Mouse (Mus musculus) common myeloid progenitor, adult 5-6 weeks (primary cell): ENCODE measurements at regions not wholly inside any gene's neighbourhood (a gene's known extent, or its start where the extent isn't known, plus 50 kb on each side); places are given as distances from the start of the nearest gene placed in this dataset.

Experiments used
- ATAC-seq: replicated peaks from 2 replicates; pipeline ENCODE4 v1.8.0; 2016; ENCODE audit warnings: low read depth, mild to moderate bottlenecking, moderate TSS enrichment, inconsistent platforms; ENCODE audit not compliant: poor library complexity, severe bottlenecking

DNA sequence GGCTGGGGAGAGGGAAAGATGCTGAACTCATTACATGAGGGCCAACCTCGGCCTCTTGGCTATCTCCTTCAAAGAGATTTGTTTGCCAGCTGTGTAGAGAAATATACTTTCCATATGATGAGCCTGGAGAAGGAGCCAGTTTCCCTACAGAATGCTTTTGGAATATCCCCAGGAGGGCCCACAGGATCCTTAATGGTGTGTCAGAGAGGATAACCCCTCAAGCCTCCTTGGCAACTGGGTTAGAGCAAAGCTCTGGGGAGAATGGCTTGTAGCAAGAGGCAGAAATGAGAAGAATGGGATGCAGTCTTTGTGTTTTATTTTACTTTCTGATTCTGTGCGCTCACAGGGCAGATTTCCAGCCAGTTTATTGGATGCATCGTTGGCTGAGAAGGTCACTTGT is 353.9 kb downstream of the Dmrt2 start:
- no peak for ATAC-seq

DNA sequence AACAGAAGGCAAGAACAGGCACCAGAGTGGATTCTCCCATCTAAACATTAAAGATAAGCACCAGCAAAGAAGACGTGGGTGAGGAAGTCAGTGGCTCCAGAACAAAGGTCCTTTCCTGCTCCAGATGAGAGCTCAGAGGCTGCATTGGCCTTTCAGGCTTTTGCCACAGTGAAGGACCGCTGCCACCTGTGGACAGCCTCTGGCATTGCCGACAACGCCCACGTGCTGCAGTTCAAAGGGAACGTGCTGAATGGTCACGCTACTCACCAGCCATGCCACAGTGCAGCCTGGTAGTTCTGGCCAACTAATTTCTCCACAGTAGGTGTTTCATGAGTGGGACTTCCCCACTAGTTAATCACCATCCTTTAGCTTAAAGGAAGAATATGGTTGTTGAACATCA is 365.1 kb downstream of the Dmrt2 start:
- ATAC-seq: peak; percentile 72

DNA sequence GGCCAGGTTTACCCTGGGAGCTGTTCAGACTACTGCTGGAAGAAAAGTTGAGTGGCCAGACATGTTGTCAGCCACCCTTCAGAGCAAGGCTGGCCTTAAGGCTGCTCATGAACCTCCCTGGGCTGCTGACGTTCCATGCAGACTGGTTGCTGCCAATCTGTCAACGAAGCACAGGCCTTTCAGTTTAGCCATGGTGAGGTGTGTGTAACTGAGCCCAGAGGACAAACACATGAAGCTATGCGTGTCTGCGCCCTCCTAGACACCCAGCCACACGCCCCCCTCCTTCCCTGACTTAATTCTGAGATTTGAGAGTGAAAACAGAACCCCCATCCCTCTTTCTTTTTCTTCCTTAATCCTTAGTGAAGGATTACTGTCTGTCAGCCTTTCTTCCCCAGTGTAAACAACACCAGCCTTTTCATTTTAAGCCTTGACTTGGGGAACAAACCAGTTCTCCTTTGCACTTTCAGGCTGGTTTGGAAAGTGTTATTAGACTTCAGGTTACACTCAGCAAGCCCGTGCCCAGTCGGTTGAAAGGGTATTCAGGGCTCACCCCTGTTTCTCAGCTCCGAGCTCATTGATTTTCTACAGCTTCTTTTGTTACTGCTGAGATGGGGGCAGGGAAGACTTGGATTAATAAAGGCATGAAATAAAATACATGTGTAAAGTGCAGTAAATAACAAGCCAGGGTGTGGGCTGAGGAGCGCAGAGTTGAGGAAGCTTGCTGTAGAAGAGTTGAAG is 379.4 kb downstream of the Dmrt2 start:
- ATAC-seq: no peak

DNA sequence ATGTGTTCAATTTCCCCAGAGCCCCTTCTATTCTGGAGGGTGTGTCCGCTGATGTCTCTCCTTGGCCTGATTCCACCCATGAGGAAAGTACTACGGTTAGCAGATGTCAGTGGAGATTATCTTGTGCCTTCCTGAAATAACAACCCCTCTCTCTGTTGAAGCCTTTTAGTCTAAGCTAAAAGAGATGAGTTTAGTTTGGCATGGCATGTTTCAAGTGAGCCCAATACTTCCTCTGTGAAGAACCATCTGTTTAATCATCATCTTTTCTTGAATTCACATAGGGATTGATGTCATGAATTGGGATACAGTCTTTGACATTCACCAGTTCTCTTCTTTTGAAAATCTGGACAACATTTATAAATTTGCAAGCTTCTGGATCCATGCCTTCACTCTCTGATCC is 387.5 kb downstream of the Dmrt2 start:
- ATAC-seq: no peak

DNA sequence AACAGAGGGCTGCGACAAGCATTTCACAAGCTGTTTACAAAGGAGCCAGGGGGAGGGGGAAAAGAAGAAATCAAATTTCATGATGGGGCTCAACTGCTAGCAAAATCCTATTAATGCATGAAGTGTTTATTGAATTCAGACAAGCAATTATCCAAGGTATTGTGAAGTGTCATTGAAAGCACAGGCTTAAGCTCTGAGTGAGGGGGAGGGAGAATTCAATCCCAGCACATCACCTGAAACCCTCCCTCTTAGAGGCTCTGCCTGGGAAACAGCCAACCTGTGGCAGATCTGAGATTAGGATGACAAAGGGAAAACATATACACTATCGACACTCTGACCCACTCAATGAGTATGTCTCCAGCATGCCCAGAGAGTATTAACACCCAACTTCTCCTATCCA is 396.3 kb downstream of the Dmrt2 start:
- ATAC-seq: no peak

DNA sequence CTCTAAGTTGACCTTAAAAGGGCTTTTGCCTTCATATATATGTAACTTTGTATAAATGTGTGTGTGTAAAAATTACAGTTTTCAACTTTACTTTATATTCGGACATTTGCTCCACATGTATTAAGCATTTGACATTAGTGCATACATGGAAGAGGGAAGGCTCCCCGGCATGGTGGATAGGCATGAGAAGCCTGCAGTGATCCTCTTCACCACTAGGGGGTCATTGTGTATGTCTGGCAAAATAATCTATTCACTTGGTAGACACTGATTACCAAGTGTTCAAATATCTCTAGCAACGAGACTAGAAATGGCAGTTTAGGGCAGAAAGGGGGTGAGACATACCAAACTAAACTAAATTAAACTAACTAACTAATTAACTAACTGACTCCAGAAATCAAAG is 397.7 kb downstream of the Dmrt2 start:
- ATAC-seq: no peak

DNA sequence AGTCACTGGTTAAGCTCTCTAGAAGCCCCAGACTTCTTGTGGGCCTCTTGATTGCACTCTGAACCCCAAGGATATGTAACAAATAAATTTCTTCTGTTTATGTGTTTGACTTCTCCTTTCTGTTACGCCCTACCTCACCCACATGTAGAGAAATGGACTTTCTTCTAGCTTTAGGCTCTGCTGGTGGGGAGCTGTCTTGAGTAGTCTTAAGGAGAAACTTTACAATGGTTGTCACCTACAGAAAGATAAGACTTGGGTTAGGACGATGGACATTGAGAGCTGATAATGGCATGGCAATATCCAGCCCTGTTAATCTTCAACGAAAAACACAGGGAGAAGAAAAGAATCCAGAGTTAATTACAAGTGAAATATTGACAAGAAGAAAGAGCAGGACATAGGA is 416.1 kb downstream of the Dmrt2 start:
- ATAC-seq: no peak

DNA sequence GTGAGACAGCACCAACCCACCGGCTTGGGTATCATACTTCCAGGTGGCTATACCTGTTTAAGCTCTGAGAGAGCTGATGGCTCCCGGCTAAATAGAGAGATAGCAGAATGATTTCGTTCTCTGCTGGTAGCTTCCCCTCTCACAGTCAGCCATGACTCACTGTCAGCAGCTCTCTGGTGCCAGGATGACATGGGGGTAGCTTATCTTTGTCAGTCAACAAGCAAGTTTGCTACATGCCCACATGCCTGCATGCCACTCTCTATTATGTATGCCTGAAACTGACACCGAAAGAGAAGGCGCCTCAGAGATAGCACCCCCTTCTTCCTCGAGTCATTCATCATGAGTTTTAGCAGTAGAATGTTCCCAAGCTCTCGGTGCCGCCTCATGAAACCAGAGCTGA is 419.2 kb downstream of the Dmrt2 start:
- no peak for ATAC-seq

DNA sequence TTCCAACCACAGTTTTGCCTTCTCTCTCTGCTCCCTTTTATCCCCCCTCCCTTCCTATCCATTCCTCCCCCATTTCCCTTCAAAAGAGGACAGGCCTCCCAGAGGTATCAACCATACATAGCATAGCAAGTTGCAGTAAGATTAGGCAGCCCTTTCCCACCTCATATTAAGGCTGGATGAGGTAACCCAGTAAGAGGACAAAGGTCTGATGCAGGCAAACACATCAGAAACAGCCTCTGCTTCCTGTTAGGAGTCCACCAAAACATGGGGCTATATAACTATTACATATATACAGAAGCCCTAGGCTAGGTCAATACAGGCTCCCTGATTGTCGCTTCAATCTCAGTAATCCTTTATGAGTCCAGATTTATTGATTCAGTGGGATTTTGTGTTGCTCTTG is 421.6 kb downstream of the Dmrt2 start:
- ATAC-seq: no peak

DNA sequence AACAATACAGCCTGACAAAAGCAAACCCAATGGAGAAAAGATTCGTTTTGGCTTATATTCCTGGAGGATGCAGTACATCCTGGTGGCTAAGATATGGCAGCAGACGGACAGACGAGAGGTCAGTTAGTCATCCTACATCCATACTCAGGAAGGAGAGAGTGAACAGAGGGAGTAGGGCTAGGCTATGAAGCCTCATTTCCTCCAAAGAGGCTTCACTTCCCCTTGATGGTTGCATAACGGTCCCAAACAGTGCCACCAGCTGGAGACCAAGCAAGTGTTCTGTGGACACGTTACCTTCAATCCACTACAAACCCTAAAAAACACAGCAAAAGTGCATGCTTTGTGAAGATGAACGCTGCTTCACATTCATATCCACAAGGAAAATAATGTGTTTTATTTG is 442.1 kb downstream of the Dmrt2 start:
- 0 out of 2 replicates have a peak, but pooled peaks have one; percentile 54 for ATAC-seq

DNA sequence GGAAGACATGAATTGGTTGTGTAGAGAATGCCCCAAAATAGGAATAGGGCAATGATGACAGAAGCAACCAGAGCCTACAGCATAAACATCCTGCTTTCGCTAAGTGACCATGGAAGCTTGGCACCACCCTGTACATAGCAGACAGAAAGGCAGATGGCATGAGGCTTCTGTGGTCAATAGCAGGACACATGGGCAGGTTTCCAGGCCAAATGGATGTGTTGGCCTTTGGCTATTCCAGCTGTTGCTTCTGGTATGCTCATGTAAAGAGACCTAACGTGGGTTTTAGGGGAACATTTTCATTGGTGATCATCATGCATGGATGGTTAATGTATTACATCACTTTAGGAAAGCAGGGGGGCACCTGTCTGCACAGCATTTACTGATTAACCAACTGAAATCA is 456.2 kb downstream of the Dmrt2 start:
- ATAC-seq: no peak

DNA sequence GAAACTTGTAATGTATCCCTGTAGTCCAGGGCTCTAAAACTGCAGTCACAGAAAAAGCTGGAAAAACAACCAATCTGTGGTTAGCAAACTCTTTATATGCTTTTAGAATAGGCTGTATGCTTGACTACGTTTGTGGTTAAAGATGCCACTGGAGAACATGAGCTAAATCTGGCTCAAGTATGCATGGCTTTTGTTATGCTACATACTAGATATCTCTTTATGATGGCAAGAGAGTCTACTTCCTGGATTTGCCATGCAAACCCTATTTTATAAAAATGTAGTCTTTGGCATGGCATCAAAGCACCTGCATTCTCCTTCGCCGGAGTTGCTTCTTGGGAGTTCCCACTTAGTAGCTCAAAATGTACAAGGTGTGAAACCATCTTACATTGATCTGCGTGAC is 462.2 kb downstream of the Dmrt2 start:
- ATAC-seq: no peak

DNA sequence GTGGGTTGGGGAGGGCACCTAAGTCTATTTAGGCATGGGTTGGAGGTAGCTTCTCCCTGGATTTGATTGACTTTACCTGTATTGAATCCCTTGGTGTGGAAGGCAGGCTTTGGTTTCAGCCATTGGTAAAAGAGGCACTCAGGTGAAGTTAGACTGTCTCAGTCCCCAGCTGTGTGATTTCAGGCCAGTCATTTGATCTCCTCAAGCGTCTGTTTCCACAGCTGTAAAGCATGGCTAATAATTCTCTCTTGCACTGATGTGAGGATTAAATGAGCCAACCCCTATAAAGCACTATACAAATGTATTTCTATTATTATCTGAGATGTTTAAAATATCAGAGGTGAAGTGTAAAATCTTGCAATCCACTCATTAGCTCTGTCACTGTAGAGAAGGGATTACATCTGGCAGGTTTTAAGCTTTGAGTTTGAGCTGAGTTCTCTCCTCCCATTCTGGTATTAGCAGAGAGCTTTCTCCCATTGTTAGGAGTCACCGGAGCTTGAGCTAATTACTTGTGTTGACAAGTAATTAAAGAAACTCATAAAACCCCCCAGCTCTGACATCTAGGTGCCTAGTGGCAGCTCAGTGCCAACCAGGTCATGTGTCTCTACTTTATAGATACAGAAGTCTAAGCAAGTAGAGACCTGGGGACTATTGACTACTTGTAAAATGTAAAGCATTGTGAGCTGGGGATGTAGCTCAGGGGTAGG is 463.3 kb downstream of the Dmrt2 start:
- ATAC-seq: no peak

DNA sequence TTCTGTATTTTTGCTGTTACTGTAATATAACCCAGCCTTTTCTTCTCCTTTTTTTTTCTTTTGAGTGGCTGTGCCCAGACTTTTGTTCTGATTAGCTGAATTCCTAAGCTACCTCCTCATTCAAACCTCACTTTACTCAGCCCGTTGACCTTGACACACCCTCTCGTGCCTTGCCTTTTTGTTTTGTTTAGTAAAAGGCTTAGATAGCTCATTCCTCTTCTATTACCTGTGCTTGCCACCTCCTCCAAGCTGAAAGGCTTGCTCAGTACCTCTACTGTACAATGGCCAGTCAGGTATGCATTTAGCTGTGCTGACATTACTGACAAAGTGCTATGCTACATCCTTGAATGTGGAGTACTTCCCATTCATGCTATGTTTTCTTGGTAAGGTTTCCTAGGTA is 464.2 kb upstream of the Smarca2 start:
- no peak for ATAC-seq

DNA sequence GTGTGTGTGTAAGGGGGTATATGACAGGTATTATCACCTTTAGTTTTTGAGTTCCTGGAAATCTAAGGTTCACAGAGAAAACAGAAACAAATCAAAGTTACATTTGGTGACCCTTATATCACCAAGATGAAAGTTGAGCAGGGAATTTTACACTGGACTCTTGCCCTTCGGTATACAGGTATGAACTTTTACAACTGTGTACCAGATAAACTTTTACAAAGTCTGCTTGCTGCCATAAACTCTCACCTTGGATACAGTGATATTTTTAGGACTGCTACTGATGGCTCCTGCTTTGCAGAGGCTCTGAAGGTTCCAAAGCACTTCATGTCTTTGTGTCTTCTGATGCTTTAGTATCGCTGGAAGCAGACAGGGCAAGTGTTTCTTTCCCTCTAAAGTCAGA is 461.3 kb upstream of the Smarca2 start:
- no peak for ATAC-seq

DNA sequence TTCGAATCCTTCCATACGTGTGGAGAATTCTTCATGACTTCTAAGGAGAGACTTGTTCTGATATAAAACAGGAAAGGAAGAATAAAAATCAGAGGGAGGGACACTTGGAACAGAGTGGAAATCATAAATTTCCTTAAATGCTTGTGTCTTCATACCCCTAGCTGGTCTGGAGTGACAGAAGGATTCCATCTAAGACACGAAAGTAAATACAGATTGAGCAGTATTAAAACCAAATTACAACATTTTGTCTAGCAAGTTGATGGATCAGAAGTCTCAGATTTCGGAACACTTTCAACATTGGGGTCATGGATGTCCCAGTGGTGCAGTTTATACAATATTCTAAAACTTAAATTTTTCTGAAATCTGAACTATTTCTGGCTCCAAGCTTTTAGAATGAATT is 453.6 kb upstream of the Smarca2 start:
- no peak for ATAC-seq

DNA sequence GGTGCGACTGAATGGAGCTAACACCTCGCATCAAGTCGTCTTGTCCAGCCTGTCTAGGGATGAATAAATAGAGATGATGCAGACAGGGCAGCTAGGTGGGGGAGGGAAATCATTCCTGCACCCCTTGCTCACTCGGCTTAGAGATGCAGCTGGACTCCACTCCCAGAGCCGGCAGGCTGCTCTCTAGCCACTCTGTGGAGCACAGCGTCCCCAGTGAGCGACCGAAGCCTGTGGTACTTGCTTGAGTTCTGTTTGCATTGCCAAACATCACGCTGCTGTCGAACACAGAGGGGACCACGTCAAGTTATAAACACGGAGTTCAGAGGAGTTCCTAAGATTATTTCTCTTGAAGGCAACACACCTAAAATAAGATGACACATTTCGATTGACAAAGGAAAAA is 439.9 kb upstream of the Smarca2 start:
- no peak for ATAC-seq

DNA sequence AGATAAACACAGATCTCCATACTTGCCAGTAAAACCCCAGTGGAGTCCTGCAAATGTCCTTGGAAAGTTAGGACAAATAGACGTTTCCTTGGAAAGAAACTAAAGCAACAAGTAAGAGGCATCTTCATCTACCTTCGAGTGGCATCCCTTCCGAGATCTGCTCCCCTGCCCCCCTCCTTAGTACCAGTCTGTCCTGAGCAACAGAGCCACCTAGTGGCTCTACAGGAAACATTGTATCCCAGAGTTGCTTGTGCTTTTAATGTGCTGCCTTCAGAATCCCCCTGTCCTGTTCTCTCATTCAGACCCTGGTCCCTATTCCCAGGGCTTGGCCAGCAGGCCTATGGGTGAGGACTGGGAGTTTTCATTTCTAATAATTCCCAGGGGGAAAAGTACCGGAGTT is 423.1 kb upstream of the Smarca2 start:
- ATAC-seq: no peak

DNA sequence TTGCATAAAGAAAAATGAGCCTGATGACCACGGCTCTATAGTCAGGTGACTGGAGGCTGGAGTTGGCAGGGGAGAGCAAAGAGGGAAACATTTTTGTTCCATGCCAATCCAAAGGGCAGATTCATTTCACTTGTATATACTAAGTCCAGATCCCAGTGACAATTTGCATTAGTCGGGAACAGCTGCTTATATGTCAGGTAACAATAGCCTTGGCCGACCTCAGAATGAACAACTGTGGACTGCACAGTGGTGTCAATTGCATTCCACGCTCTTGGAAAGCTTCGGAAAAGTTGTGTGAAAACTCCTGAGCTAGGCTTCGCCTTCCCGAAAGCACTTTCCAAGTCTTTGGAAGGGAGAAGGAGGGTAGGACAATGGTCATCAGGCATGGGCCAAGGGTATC is 419.8 kb upstream of the Smarca2 start:
- no peak for ATAC-seq

DNA sequence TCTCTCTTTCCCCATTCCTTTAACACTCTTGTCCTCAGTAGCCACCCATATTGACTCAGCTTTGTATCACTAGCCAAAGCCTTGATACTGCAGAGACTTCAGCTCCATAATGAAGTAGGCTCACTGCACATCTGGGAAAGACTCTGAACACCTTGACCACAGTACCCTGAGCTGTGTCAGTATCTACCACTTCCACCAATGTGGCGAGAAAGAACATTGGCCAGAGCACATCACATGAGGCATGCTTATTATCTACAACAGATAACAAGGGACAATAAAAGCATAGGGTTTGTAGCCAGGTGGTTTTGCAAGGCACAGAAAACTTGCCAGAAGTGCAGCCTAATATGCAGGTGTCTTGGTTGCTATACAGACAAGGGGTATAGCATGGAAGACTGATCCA is 414.0 kb upstream of the Smarca2 start:
- ATAC-seq: no peak

DNA sequence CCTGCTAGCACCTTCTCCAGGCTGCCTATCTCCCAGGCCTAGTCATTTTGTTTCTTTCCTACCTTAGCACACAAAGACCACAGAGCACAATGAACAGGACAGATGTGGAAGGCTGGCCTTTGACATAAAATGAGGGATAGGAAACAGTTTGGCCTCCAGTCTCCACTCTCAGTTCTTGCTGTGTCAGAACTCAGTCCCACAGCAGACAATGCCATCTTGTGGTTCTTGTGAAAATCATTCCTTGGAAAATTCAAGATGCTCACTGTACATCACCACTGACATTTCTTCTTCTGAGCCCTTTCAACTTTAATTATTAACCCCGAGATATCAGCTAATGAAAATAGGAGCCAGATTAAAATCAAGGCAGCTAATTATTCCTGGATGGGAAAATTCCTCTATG is 411.2 kb upstream of the Smarca2 start:
- ATAC-seq: no peak

DNA sequence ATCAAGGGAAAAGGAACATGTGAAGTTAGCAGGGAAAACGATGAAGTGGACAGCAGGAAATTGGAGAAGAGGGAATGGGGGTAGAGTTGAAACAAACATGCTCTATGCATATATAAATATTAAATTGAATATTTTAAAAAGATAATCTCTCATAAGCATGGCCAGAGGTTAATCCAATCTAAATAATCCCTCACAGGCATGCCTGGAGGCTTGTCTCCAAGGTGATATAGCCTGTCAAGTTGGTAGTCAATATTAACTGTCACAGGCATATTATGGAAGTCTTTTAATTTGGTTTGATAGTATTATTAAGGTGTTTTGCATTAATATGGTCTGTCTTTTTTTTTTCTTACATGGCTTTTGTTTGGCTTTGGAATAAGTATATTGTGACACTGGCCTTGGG is 396.1 kb upstream of the Smarca2 start:
- no peak for ATAC-seq
